Mouse (Mus musculus) G1E (cell line): ENCODE results near the gene Wnt10a.

Experiments
- CTCF ChIP-seq: IDR thresholded peaks from 2 replicates; pipeline ENCODE4 v1.5.1; 2012; ENCODE audit warnings: low read depth, low read length, inconsistent platforms, mixed read lengths
- GATA1 ChIP-seq: IDR thresholded peaks from 2 replicates; pipeline ENCODE4 v1.6.1; 2012; ENCODE audit warnings: borderline replicate concordance, low read length, inconsistent platforms, mixed read lengths
- GATA2 ChIP-seq: IDR thresholded peaks from 2 replicates; pipeline ENCODE4 v1.6.1; 2012; ENCODE audit warnings: low read depth, low read length, inconsistent platforms, borderline replicate concordance
- POLR2AphosphoS5 ChIP-seq: IDR thresholded peaks from 2 replicates; pipeline ENCODE4 v1.6.1; 2012; ENCODE audit warnings: low read depth, low read length, inconsistent platforms; ENCODE audit not compliant: insufficient replicate concordance
- TAL1 ChIP-seq: conservative IDR thresholded peaks from 2 replicates; pipeline ENCODE4 v1.6.1; 2012; ENCODE audit warnings: low read depth, low read length, inconsistent platforms, mixed read lengths

GRCm38 (mm10) chr1:74752833-74753232, 38.5 kb upstream of the Wnt10a start:
- TF ChIP-seq CTCF (no peak), GATA2 (no peak), GATA1 (no peak), POLR2AphosphoS5 (no peak), TAL1 (no peak)
